Mouse (Mus musculus): Measurements from ENCODE around the gene Esrrg. TPM values are rescaled to one million over a fixed set of nuclear protein-coding genes. Genes with fewer than 3 reads are reported as not detected.

Gene Esrrg
- total and polyA plus RNA-seq, 2 experiments from 2014 or later = 17.1 to 39.8 TPM

GRCm38 (mm10) chr1:187759536-187759935 is 150.9 kb downstream of the Esrrg start:
- H3K9me3 ChIP-seq (ENCODE audit: low read length) = no peaks in the 10 kb centered on the region
- no peaks in the 10 kb centered on the region for H3K36me3 ChIP-seq (ENCODE audit: insufficient read depth, low read length)
- no peak overlapping the region for H3K9ac ChIP-seq (replicated peaks; ENCODE audit: low read length, poor library complexity, severe bottlenecking)
- WGBS = 89% methylated on average over 3 of the region's 3 CpGs
- H3K27me3 ChIP-seq (ENCODE audit: insufficient read depth, low read length) = no peaks in the 10 kb centered on the region
- H3K4me3 ChIP-seq (ENCODE audit: low read depth, low read length) = no peak overlapping the region
- no peak for DNase-seq (ENCODE audit: low spot score)
- ATAC-seq (ENCODE audit: low FRiP score) = no peak
- no peak overlapping the region for H3K27ac ChIP-seq (ENCODE audit: low read depth, low read length)
- no peak for TF ChIP-seq CTCF (IDR thresholded peaks at IDR 0.05)
- H3K4me1 ChIP-seq (ENCODE audit: insufficient read depth, low read length) = no peaks in the 10 kb centered on the region
- H3K4me2 ChIP-seq (ENCODE audit: low read depth, low read length, poor library complexity, severe bottlenecking) = no peak overlapping the region

GRCm38 (mm10) chr1:187762641-187763450 is 154.3 kb downstream of the Esrrg start:
- Histone ChIP-seq H3K27ac (ENCODE audit: low read depth, low read length) (no peak overlapping the region), H3K4me1 (ENCODE audit: insufficient read depth, low read length) (no peaks in the 10 kb centered on the region), H3K27me3 (ENCODE audit: insufficient read depth, low read length) (no peaks in the 10 kb centered on the region), H3K4me3 (ENCODE audit: low read depth, low read length) (no peak overlapping the region), H3K4me2 (ENCODE audit: low read depth, low read length, poor library complexity, severe bottlenecking) (no peak overlapping the region), H3K9me3 (ENCODE audit: low read length) (no peaks in the 10 kb centered on the region), H3K9ac (replicated peaks; ENCODE audit: low read length, poor library complexity, severe bottlenecking) (no peak overlapping the region), H3K36me3 (ENCODE audit: insufficient read depth, low read length) (no peaks in the 10 kb centered on the region)
- 68% methylated on average over 5 of the region's 5 CpGs for WGBS
- ATAC-seq (ENCODE audit: low FRiP score) (no peak), DNase-seq (ENCODE audit: low spot score) (no peak)
- TF ChIP-seq CTCF (IDR thresholded peaks at IDR 0.05) = no peak

GRCm38 (mm10) chr1:187763451-187763755 is 154.8 kb downstream of the Esrrg start:
- H3K27ac ChIP-seq (ENCODE audit: low read depth, low read length) = no peak overlapping the region
- H3K4me2 ChIP-seq (ENCODE audit: low read depth, low read length, poor library complexity, severe bottlenecking) = no peak overlapping the region
- no peak for DNase-seq (ENCODE audit: low spot score)
- whole genome bisulfite sequencing = 71% methylated on average over 4 of the region's 4 CpGs
- no peaks in the 10 kb centered on the region for H3K27me3 ChIP-seq (ENCODE audit: insufficient read depth, low read length)
- H3K9me3 ChIP-seq (ENCODE audit: low read length) = no peaks in the 10 kb centered on the region
- no peaks in the 10 kb centered on the region for H3K4me1 ChIP-seq (ENCODE audit: insufficient read depth, low read length)
- H3K9ac ChIP-seq (replicated peaks; ENCODE audit: low read length, poor library complexity, severe bottlenecking) = no peak overlapping the region
- H3K4me3 ChIP-seq (ENCODE audit: low read depth, low read length) = no peak overlapping the region
- H3K36me3 ChIP-seq (ENCODE audit: insufficient read depth, low read length) = no peaks in the 10 kb centered on the region
- no peak for TF ChIP-seq CTCF (IDR thresholded peaks at IDR 0.05)
- no peak for ATAC-seq (ENCODE audit: low FRiP score)

DNA sequence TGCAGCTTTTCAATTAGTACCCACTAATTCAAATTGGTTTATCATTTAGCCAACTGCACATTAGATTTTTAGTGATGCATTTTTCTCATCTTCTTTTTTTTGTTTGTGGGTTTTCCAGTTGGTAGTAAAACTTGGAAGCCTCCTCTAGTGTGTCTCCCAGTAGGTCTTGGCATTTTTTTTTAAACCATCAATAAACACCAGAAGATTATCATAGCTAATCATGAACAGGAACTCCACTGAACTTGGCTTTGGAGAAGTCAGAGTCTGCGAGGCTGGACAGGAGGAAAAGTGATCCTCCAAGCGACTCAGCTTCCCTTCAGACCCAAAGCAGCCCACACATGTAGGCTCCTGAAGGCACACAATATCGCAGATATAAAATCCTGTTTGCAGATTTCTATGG is 155.2 kb downstream of the Esrrg start:
- Histone ChIP-seq H3K4me3 (ENCODE audit: low read depth, low read length) (no peak overlapping the region), H3K9me3 (ENCODE audit: low read length) (no peaks in the 10 kb centered on the region), H3K4me2 (ENCODE audit: low read depth, low read length, poor library complexity, severe bottlenecking) (no peak overlapping the region), H3K27ac (ENCODE audit: low read depth, low read length) (no peak overlapping the region), H3K9ac (replicated peaks; ENCODE audit: low read length, poor library complexity, severe bottlenecking) (no peak overlapping the region), H3K36me3 (ENCODE audit: insufficient read depth, low read length) (no peaks in the 10 kb centered on the region), H3K27me3 (ENCODE audit: insufficient read depth, low read length) (no peaks in the 10 kb centered on the region), H3K4me1 (ENCODE audit: insufficient read depth, low read length) (no peaks in the 10 kb centered on the region)
- ATAC-seq (ENCODE audit: low FRiP score) (no peak), DNase-seq (ENCODE audit: low spot score) (no peak)
- WGBS = 79% methylated on average over 3 of the region's 3 CpGs
- TF ChIP-seq CTCF (IDR thresholded peaks at IDR 0.05) = no peak

- H3K9ac ChIP-seq (replicated peaks; ENCODE audit: low read length, poor library complexity, severe bottlenecking) = no peak overlapping the region
- no peaks in the 10 kb centered on the region for H3K4me1 ChIP-seq (ENCODE audit: insufficient read depth, low read length)
- H3K27me3 ChIP-seq (ENCODE audit: insufficient read depth, low read length) = no peaks in the 10 kb centered on the region
- DNase-seq (ENCODE audit: low spot score) (no peak), ATAC-seq (ENCODE audit: low FRiP score) (no peak)
- H3K36me3 ChIP-seq (ENCODE audit: insufficient read depth, low read length) = no peaks in the 10 kb centered on the region
- no peak overlapping the region for H3K27ac ChIP-seq (ENCODE audit: low read depth, low read length)
- 80% methylated on average over 5 of the region's 5 CpGs for WGBS
- no peaks in the 10 kb centered on the region for H3K9me3 ChIP-seq (ENCODE audit: low read length)
- H3K4me3 ChIP-seq (ENCODE audit: low read depth, low read length) = no peak overlapping the region
- H3K4me2 ChIP-seq (ENCODE audit: low read depth, low read length, poor library complexity, severe bottlenecking) = no peak overlapping the region
- TF ChIP-seq CTCF (IDR thresholded peaks at IDR 0.05) = no peak
Measured at GRCm38 (mm10) chr1:187765577-187765976, 157.0 kb downstream of the Esrrg start.

- H3K4me1 ChIP-seq (ENCODE audit: insufficient read depth, low read length) = no peaks in the 10 kb centered on the region
- H3K9ac ChIP-seq (replicated peaks; ENCODE audit: low read length, poor library complexity, severe bottlenecking) = no peak overlapping the region
- no peak overlapping the region for H3K27ac ChIP-seq (ENCODE audit: low read depth, low read length)
- TF ChIP-seq CTCF (IDR thresholded peaks at IDR 0.05) = no peak
- H3K4me3 ChIP-seq (ENCODE audit: low read depth, low read length) = no peak overlapping the region
- H3K27me3 ChIP-seq (ENCODE audit: insufficient read depth, low read length) = no peaks in the 10 kb centered on the region
- no peak for DNase-seq (ENCODE audit: low spot score)
- H3K36me3 ChIP-seq (ENCODE audit: insufficient read depth, low read length) = no peaks in the 10 kb centered on the region
- H3K9me3 ChIP-seq (ENCODE audit: low read length) = no peaks in the 10 kb centered on the region
- ATAC-seq (ENCODE audit: low FRiP score) = no peak
- WGBS = 68% methylated on average over 2 of the region's 2 CpGs
- no peak overlapping the region for H3K4me2 ChIP-seq (ENCODE audit: low read depth, low read length, poor library complexity, severe bottlenecking)
Measured at GRCm38 (mm10) chr1:187767355-187767754, 158.8 kb downstream of the Esrrg start.

Measured in midbrain, postnatal 0 days (tissue).